Mouse (Mus musculus): Measurements from ENCODE around the gene Fam71a.

The Fam71a gene

DNA sequence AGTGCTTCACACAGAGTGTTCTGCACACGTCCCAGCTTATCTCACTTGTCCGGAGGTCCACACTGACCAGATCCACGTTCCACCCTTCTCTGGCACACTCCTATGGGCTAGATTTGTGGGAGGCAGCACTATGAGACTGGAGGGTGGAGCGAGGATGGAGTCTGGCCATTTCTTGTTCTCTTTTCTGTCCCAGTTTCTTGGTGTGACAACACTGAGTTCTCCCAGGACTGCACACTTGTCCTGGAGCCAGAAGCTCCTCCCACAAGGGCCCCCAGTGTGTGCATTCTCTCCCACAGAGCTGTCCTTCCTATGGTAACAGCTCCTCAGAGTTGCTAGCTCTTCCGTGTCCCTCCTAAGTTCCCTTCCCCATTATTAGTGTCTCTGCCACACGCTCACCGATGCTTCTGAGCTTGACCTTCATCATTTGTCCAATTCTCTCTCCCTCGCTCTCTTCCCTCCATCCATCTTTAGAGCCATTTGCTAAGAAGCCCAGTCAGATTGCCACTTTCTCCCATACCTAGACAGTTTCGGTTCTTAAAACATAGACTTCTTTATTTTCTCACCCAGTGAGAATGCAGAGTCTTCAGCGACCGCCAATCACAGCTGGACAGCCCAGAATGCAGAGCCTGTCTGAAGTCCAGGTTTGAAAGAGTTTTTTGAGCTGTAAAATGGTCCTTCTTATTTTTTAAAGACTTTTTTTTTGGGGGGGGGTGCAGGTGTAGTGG, 48.9 kb downstream of the Fam71a start:
- peak; percentile 16 for DNase-seq

DNA sequence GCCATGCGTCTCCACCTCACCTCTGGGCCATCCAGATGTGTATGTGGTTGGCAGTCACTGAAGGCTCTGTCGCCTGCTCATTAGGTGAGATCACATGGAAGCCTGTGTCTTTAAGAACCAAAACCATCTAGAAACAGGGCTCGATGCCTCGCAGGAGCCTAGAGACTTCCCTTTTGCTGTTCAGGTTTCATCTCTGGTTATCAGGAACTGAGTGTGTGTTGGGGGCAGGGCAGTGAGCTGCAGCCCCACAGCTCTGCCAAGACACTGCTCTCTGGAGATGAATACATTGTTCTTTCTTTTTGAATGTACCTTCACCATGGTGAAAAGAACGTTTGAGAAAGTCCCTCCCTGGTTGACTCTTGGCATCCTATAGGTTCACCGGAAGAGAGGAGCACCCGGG, 49.7 kb downstream of the Fam71a start:
- DNase-seq = no peak
